Mouse (Mus musculus) embryonic fibroblast, embryonic 13.5 days (primary cell): Measurements from ENCODE around the gene Iah1. TPM values are rescaled to one million over a fixed set of nuclear protein-coding genes. Genes with fewer than 3 reads are reported as not detected.

Source experiments
- H3K27ac ChIP-seq: 2 replicates; pipeline ENCODE4 v1.5.1; 2012; ENCODE audit warnings: low read length, control low read depth, inconsistent platforms; ENCODE audit not compliant: insufficient read depth
- H3K4me1 ChIP-seq: 2 replicates; pipeline ENCODE4 v1.6.1; 2011; ENCODE audit warnings: low read length; ENCODE audit not compliant: control insufficient read depth, insufficient read depth
- H3K4me3 ChIP-seq: 2 replicates; pipeline ENCODE4 v1.5.1; 2011; ENCODE audit warnings: mild to moderate bottlenecking, control low read depth, low read length; ENCODE audit not compliant: insufficient read depth
- CTCF ChIP-seq: IDR thresholded peaks from 2 replicates; pipeline ENCODE4 v1.5.1; 2011; ENCODE audit warnings: mild to moderate bottlenecking, control low read depth, low read length, moderate library complexity, borderline replicate concordance; ENCODE audit not compliant: insufficient read depth
- POLR2A ChIP-seq: IDR thresholded peaks from 2 replicates; pipeline ENCODE4 v1.6.1; 2011; ENCODE audit warnings: low read depth, mild to moderate bottlenecking, control low read depth, low read length, moderate library complexity
- polyA plus RNA-seq: library from polyadenylated mRNA; stranded (reverse); fragments of >200 nt; gene quantifications from 2 replicates; pipeline ENCODE4 v1.2.4, GENCODE M21; 2011; ENCODE audit warnings: low read depth; ENCODE audit not compliant: missing spikeins, insufficient read length

The Iah1 gene
- 35.6 and 50.2 TPM in 2 replicates for polyA plus RNA-seq

GRCm38 (mm10) chr12:21315923-21316868, at the start of gene Iah1:
Gene Iah1 (plus strand): TSS chr12:21316389.
- peak within 1 kb of the TSS; percentile 85 for H3K4me3 ChIP-seq
- peaks cover 5% of the 10 kb centered on the region; the same call in 1 of the 2 replicates for H3K4me1 ChIP-seq
- H3K27ac ChIP-seq = peak within 1 kb of the TSS; percentile 73
- TF ChIP-seq CTCF (no peak), POLR2A (peak; percentile 97)

GRCm38 (mm10) chr12:21266784-21267098, 49.4 kb upstream of the Iah1 start:
- Histone ChIP-seq H3K27ac (no peak overlapping the region), H3K4me3 (no peak overlapping the region), H3K4me1 (0 out of 2 replicates have a peak, but pooled peaks cover 2% of the 10 kb centered on the region)
- TF ChIP-seq POLR2A = no peak
- TF ChIP-seq CTCF = no peak

- H3K4me3 ChIP-seq = no peak overlapping the region
- TF ChIP-seq CTCF (no peak), POLR2A (no peak)
- 0 out of 2 replicates have a peak, but pooled peaks cover 2% of the 10 kb centered on the region for H3K4me1 ChIP-seq
- H3K27ac ChIP-seq = no peak overlapping the region
These were observed 48.0 kb upstream of the Iah1 start for GRCm38 (mm10) chr12:21268083-21268616.

GRCm38 (mm10) chr12:21274446-21274845, 41.7 kb upstream of the Iah1 start:
- no peak overlapping the region for H3K27ac ChIP-seq
- no peak overlapping the region for H3K4me3 ChIP-seq
- TF ChIP-seq CTCF (no peak), POLR2A (no peak)
- H3K4me1 ChIP-seq = no peaks in the 10 kb centered on the region

GRCm38 (mm10) chr12:21277352-21277864, 38.8 kb upstream of the Iah1 start:
- TF ChIP-seq POLR2A = no peak
- TF ChIP-seq CTCF = no peak
- Histone ChIP-seq H3K4me3 (no peak overlapping the region), H3K27ac (no peak overlapping the region), H3K4me1 (no peaks in the 10 kb centered on the region)

GRCm38 (mm10) chr12:21284761-21285441, 31.3 kb upstream of the Iah1 start, which contains the start of gene Cpsf3:
Gene Cpsf3 (plus strand): TSS chr12:21285391.
- peak within 1 kb of the TSS; percentile 94 for H3K4me3 ChIP-seq
- H3K4me1 ChIP-seq = peaks cover 3% of the 10 kb centered on the region
- no peak for TF ChIP-seq POLR2A
- 0 out of 2 replicates have a peak, but pooled peaks have one; percentile 3 for TF ChIP-seq CTCF
- peak within 1 kb of the TSS; percentile 58 for H3K27ac ChIP-seq

GRCm38 (mm10) chr12:21285508-21286242, 30.5 kb upstream of the Iah1 start:
- TF ChIP-seq CTCF (no peak), POLR2A (peak; percentile 40; the same call in 1 of the 2 replicates)
- Histone ChIP-seq H3K4me3 (peak overlapping the region; percentile 91), H3K4me1 (peaks cover 3% of the 10 kb centered on the region), H3K27ac (peak overlapping the region; percentile 58)

- H3K4me3 ChIP-seq = peak within 1 kb of the TSS; percentile 94
- peaks cover 3% of the 10 kb centered on the region for H3K4me1 ChIP-seq
- H3K27ac ChIP-seq = peak within 1 kb of the TSS; percentile 72
- TF ChIP-seq POLR2A = peak; percentile 67
- no peak for TF ChIP-seq CTCF
These were observed 30.0 kb upstream of the Iah1 start, which contains the start of gene Itgb1bp1 for GRCm38 (mm10) chr12:21286243-21286622. Gene Itgb1bp1 (minus strand): TSS chr12:21286284.
